Mouse (Mus musculus): ENCODE data around the gene Rab15. TPM values are rescaled to one million over a fixed set of nuclear protein-coding genes. Genes with fewer than 3 reads are reported as not detected.

Gene Rab15
- polyA plus RNA-seq, 1 experiment from 2014 or later = 39.8 TPM

DNA sequence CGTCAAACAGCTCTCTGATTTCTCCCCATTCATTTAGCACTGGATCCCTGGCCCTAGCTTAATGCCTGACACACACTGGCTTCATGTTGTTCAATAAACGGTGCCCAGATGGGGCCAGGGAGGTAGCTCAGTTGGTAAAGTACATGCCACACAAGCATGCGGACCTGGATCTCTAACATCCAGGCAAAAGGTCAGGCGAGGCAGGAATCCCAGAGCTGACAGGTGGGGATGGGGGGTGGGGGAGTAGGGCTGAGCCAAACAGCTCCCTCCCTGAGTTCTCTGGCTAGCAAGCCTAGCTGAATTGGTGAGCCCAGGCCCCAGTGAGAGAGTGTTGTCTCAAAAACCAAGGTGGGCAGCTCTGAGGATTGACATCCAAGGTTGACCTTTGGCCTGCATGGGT is 5.5 kb downstream of the Rab15 start:
- H3K27me3 ChIP-seq = no peaks in the 10 kb centered on the region
- no peak overlapping the region for H3K9ac ChIP-seq
- WGBS = 36% methylated on average over 4 of the region's 4 CpGs
- H3K36me3 ChIP-seq = no peaks in the 10 kb centered on the region
- no peak for ATAC-seq (ENCODE audit: borderline replicate concordance, extremely low read depth, low FRiP score, low TSS enrichment)
- peaks cover 46% of the 10 kb centered on the region for H3K4me1 ChIP-seq
- H3K27ac ChIP-seq = peak overlapping the region; percentile 91
- H3K4me2 ChIP-seq = no peak overlapping the region
- H3K4me3 ChIP-seq = no peak overlapping the region
- H3K9me3 ChIP-seq = no peaks in the 10 kb centered on the region

- 35% methylated on average over 4 of the region's 4 CpGs for WGBS
- peaks cover 45% of the 10 kb centered on the region for H3K4me1 ChIP-seq
Measured at GRCm38 (mm10) chr12:76816720-76817119, 6.0 kb downstream of the Rab15 start.

DNA sequence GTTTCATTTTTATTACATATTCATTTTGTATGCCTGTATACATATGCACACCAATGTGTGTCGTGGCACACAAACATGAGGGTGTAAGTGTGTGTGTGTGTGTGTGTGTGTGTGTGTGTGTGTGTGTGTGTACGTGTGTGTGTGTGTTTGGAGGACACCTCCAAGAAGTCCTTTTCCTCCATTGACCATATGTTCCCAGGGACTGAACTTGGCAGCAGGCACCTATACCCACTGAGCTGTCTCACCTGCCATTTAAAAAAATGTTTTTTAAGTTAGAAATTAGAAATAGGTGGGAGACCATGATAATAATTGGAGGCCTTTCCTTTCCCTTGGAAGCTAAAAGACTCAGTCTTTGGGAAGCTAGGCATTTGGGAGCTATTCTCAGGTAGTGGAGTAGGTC is 8.6 kb downstream of the Rab15 start:
- WGBS = 86% methylated on average over 2 of the region's 2 CpGs

More at GRCm38 (mm10) chr12:76816720-76817119, 6.0 kb downstream of the Rab15 start:
- peak overlapping the region; percentile 91; the same call in 1 of the 2 replicates for H3K27ac ChIP-seq
- no peak overlapping the region for H3K4me2 ChIP-seq
- no peaks in the 10 kb centered on the region for H3K27me3 ChIP-seq
- H3K4me3 ChIP-seq = no peak overlapping the region
- no peak overlapping the region for H3K9ac ChIP-seq
- ATAC-seq (ENCODE audit: borderline replicate concordance, extremely low read depth, low FRiP score, low TSS enrichment) = no peak
- H3K36me3 ChIP-seq = no peaks in the 10 kb centered on the region
- H3K9me3 ChIP-seq = no peaks in the 10 kb centered on the region

GRCm38 (mm10) chr12:76813543-76813942 is 9.2 kb downstream of the Rab15 start:
- ATAC-seq (ENCODE audit: borderline replicate concordance, extremely low read depth, low FRiP score, low TSS enrichment) = no peak
- Histone ChIP-seq H3K4me3 (no peak overlapping the region), H3K4me2 (no peak overlapping the region), H3K9me3 (no peaks in the 10 kb centered on the region), H3K27ac (no peak overlapping the region), H3K4me1 (peaks cover 13% of the 10 kb centered on the region), H3K27me3 (no peaks in the 10 kb centered on the region), H3K9ac (no peak overlapping the region), H3K36me3 (no peaks in the 10 kb centered on the region)
- 60% methylated on average over 10 of the region's 10 CpGs for WGBS

More for the DNA sequence above, 8.6 kb downstream of the Rab15 start:
- Histone ChIP-seq H3K4me2 (no peak overlapping the region), H3K9ac (no peak overlapping the region), H3K36me3 (no peaks in the 10 kb centered on the region), H3K9me3 (no peaks in the 10 kb centered on the region), H3K4me3 (no peak overlapping the region), H3K27ac (no peak overlapping the region), H3K4me1 (peaks cover 19% of the 10 kb centered on the region), H3K27me3 (no peaks in the 10 kb centered on the region)
- ATAC-seq (ENCODE audit: borderline replicate concordance, extremely low read depth, low FRiP score, low TSS enrichment) = no peak

DNA sequence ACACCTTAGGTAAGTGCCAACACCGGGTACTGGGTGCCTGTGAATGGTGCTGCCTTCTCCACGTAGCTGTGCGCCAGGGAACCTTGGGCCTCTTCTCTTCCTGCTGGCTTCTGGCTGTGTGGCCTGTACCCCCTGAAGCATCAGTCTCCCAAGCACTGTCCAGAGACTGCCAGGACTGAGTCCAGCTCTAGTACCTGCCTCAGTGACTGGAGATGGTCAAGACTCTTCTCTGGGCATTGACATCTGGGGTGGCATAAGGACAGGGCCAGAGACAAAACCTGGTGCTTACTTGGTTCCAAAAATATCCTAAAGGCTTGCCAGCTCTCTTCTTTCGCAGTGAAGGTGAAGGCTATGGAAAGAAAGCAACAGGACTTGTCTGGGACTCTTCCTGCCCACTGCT is 11.7 kb downstream of the Rab15 start:
- Histone ChIP-seq H3K4me3 (no peak overlapping the region), H3K27ac (no peak overlapping the region), H3K9ac (no peak overlapping the region), H3K36me3 (no peaks in the 10 kb centered on the region), H3K4me1 (no peaks in the 10 kb centered on the region), H3K4me2 (no peak overlapping the region), H3K9me3 (no peaks in the 10 kb centered on the region), H3K27me3 (no peaks in the 10 kb centered on the region)
- ATAC-seq (ENCODE audit: borderline replicate concordance, extremely low read depth, low FRiP score, low TSS enrichment) = no peak
- 81% methylated on average over 4 of the region's 4 CpGs for WGBS

DNA sequence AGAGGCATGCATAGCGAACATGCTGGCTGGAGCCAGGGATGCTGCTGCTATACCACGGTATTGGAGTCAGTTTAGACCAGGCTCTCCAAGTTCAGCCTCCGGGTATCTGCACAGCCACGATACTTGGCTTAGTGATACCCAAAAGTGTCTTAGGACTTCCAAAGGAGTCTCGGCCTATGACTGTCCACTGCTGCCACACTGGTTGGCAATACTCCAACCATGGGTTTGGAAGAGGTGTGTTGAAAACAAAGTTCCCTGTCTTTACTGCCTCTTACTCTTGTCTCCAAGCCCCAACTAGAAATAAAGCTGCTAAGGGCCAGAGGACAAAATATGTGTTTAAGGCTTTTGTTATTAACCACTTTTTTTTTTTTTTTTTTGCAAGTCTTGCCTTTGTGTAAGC is 12.2 kb downstream of the Rab15 start:
- no peaks in the 10 kb centered on the region for H3K27me3 ChIP-seq
- WGBS = 74% methylated on average over 5 of the region's 5 CpGs
- no peak overlapping the region for H3K9ac ChIP-seq
- H3K36me3 ChIP-seq = no peaks in the 10 kb centered on the region
- no peaks in the 10 kb centered on the region for H3K9me3 ChIP-seq
- ATAC-seq (ENCODE audit: borderline replicate concordance, extremely low read depth, low FRiP score, low TSS enrichment) = no peak
- H3K4me2 ChIP-seq = no peak overlapping the region
- H3K4me3 ChIP-seq = no peak overlapping the region
- no peaks in the 10 kb centered on the region for H3K4me1 ChIP-seq
- H3K27ac ChIP-seq = no peak overlapping the region

DNA sequence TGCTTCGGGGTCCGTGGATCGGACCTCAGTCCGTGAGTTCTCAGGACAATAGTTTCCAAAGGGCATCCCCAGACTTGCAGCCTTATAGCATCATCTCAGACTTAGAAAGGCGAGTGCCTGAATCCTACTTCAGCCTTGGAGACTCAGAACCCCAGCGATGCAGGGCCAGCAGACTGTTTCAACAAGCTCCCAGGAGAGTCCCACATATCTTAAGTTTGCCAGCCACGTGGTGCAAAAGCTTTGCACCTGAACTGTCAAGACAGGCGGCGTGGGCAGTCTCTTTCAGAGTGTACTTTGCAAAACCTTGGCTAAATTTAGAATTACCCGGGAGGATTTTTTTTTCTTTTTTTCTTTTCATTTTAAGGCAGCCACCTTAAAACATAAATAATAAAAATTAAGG is 14.9 kb downstream of the Rab15 start:
- H3K4me3 ChIP-seq = no peak overlapping the region
- 67% methylated on average over 10 of the region's 10 CpGs for WGBS
- no peaks in the 10 kb centered on the region for H3K36me3 ChIP-seq
- no peak overlapping the region for H3K9ac ChIP-seq
- no peaks in the 10 kb centered on the region for H3K27me3 ChIP-seq
- H3K9me3 ChIP-seq = no peaks in the 10 kb centered on the region
- no peak overlapping the region for H3K27ac ChIP-seq
- ATAC-seq (ENCODE audit: borderline replicate concordance, extremely low read depth, low FRiP score, low TSS enrichment) = no peak
- no peak overlapping the region for H3K4me2 ChIP-seq
- no peaks in the 10 kb centered on the region for H3K4me1 ChIP-seq

DNA sequence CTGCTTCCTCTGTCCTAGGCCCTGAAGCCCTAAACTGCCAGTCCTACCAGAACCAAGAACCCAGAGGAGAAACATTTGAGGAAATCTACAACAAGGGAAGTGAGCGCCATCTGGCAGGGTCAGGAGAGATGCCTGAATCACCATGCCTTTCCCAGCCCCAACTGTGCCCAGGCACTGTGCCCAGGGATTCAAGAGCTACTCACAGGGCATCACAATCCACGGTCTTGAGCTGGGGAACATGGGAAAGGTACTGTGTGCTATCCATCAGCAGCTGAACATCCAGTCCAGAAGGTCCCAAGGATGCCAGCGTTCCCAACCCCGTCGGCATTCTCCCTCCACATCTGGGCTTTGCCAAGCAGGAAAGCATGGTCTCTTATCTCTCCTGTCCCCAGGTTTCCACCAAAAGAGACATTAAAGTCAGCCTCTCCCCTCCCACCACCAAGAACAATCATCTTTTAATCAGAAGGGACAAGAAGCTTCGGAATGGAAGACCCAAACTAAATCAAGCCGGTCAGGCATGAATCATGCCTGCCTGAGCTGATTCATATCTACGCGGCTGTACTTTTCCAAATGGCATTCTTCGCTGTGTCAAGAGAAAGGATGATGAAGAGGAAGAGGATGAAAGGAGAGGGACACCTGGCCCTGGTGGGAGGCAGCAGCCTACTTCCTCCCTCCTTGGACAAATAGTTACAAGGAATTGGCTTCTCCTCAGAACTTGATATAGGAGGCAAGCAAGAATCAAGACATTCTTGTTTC is 17.5 kb downstream of the Rab15 start:
- H3K27me3 ChIP-seq = no peaks in the 10 kb centered on the region
- H3K4me3 ChIP-seq = no peak overlapping the region
- 81% methylated on average over 10 of the region's 10 CpGs for WGBS
- H3K4me2 ChIP-seq = no peak overlapping the region
- ATAC-seq (ENCODE audit: borderline replicate concordance, extremely low read depth, low FRiP score, low TSS enrichment) = no peak
- H3K36me3 ChIP-seq = no peaks in the 10 kb centered on the region
- no peak overlapping the region for H3K9ac ChIP-seq
- no peaks in the 10 kb centered on the region for H3K9me3 ChIP-seq
- no peak overlapping the region for H3K27ac ChIP-seq
- no peaks in the 10 kb centered on the region for H3K4me1 ChIP-seq

DNA sequence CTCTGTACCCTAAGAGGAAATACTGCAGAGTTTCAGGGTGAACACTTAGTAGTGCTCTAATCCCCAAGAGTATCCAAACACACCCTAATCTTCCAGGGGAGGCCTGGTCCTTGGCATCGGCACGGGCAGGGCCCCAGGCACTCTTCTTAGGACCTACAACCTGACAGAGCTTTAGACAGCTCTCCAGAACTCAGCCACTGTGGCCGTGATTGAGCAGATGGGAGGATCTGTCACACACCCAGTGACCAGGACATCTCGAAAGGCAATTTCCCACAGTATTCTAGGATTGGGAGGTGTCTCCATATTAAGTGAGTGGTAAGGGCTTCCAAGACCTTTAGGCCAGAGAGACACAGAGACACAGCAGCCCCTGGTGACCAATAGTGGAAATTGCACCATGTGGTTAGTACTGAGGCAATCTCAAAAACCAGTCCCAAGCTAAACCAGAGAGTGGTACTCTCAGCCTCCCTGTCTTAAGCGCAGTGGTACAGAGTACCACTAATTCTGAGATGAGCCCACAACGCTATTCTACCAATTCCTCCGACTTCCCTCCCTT is 18.9 kb downstream of the Rab15 start:
- H3K27me3 ChIP-seq = no peaks in the 10 kb centered on the region
- no peaks in the 10 kb centered on the region for H3K36me3 ChIP-seq
- 51% methylated on average over 7 of the region's 7 CpGs for WGBS
- H3K4me3 ChIP-seq = no peak overlapping the region
- H3K9me3 ChIP-seq = no peaks in the 10 kb centered on the region
- H3K9ac ChIP-seq = no peak overlapping the region
- peak; percentile 44; the same call in 1 of the 2 replicates for ATAC-seq (ENCODE audit: borderline replicate concordance, extremely low read depth, low FRiP score, low TSS enrichment)
- peaks cover 2% of the 10 kb centered on the region; the same call in 1 of the 2 replicates for H3K4me1 ChIP-seq
- H3K4me2 ChIP-seq = no peak overlapping the region
- no peak overlapping the region for H3K27ac ChIP-seq

GRCm38 (mm10) chr12:76803028-76803427 is 19.7 kb downstream of the Rab15 start:
- Histone ChIP-seq H3K9me3 (no peaks in the 10 kb centered on the region), H3K4me2 (no peak overlapping the region), H3K27ac (no peak overlapping the region), H3K9ac (no peak overlapping the region), H3K27me3 (no peaks in the 10 kb centered on the region), H3K4me1 (peaks cover 8% of the 10 kb centered on the region), H3K4me3 (no peak overlapping the region), H3K36me3 (no peaks in the 10 kb centered on the region)
- WGBS = 89% methylated on average over 10 of the region's 10 CpGs
- no peak for ATAC-seq (ENCODE audit: borderline replicate concordance, extremely low read depth, low FRiP score, low TSS enrichment)

DNA sequence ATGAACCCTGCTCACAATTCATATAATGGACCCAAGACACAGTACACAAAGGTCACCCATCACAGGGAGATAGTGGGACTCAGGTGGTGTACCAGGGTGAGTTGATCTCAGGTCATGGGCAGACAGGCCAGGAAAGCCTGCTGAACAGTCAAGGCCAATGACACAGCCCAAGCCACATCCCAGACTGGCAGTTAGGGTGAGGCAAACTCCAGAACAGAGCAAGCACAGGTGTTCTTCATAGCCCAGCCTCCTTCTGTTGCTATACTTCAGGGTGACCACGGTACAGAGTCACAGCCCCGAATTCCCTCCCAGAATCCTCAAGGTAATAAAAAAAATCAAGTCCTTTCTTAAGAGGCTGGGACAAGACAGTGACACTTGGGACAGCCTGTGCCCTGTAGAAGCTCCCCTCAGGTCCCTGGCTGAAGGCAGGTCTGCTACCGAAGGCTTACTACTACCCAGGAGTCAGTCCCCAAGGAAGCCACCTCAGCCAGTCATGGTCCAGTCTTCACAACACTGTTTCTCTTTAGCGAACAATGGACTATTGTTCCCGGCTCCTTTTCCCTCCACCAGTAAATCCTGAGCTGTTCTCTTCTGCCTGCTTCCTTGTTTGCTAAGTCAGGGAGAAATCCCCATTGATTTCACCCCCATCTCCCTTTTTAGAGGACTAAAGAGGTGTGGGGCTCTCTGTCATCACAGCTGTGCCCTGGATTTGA is 24.5 kb downstream of the Rab15 start:
- no peak overlapping the region for H3K27ac ChIP-seq

GRCm38 (mm10) chr12:76796938-76797539 is 25.7 kb downstream of the Rab15 start:
- H3K4me2 ChIP-seq = no peak overlapping the region
- H3K4me1 ChIP-seq = peaks cover 8% of the 10 kb centered on the region
- no peaks in the 10 kb centered on the region for H3K36me3 ChIP-seq
- no peaks in the 10 kb centered on the region for H3K9me3 ChIP-seq
- H3K4me3 ChIP-seq = no peak overlapping the region
- no peak for ATAC-seq (ENCODE audit: borderline replicate concordance, extremely low read depth, low FRiP score, low TSS enrichment)
- H3K27me3 ChIP-seq = no peaks in the 10 kb centered on the region
- H3K9ac ChIP-seq = no peak overlapping the region
- WGBS = 71% methylated on average over 7 of the region's 7 CpGs
- no peak overlapping the region for H3K27ac ChIP-seq

More for the DNA sequence above, 24.5 kb downstream of the Rab15 start:
- 56% methylated on average over 5 of the region's 5 CpGs for WGBS
- Histone ChIP-seq H3K9ac (no peak overlapping the region), H3K4me1 (peaks cover 8% of the 10 kb centered on the region), H3K4me3 (no peak overlapping the region), H3K9me3 (no peaks in the 10 kb centered on the region), H3K27me3 (no peaks in the 10 kb centered on the region), H3K4me2 (no peak overlapping the region), H3K36me3 (no peaks in the 10 kb centered on the region)
- no peak for ATAC-seq (ENCODE audit: borderline replicate concordance, extremely low read depth, low FRiP score, low TSS enrichment)

All from lung, embryonic 15.5 days (tissue).